Mouse (Mus musculus) liver, embryonic 16.5 days (tissue): ENCODE data around the gene Ntn1. TPM values are rescaled to one million over a fixed set of nuclear protein-coding genes. Genes with fewer than 3 reads are reported as not detected.

Experiments used
- ATAC-seq: fragments of 200-750 bp; cut with Nextera tagmentation; 2 replicates; pipeline ENCODE4 v1.8.0; 2017; ENCODE audit warnings: low read depth, mild to moderate bottlenecking, moderate number of reproducible peaks, moderate library complexity
- H3K27ac ChIP-seq: fragments of 300-500 bp; sonication (generic); 2 replicates; pipeline ENCODE4 v1.5.1; 2014; ENCODE audit warnings: mild to moderate bottlenecking, low read length
- H3K27me3 ChIP-seq: fragments of 300-500 bp; sonication (generic); 2 replicates; pipeline ENCODE4 v1.6.1; 2014; ENCODE audit warnings: low read depth, low read length, mixed read lengths; ENCODE audit not compliant: control insufficient read depth, insufficient read depth
- H3K36me3 ChIP-seq: fragments of 300-500 bp; sonication (generic); 2 replicates; pipeline ENCODE4 v1.6.1; 2014; ENCODE audit warnings: mild to moderate bottlenecking; ENCODE audit not compliant: control insufficient read depth, insufficient read depth
- H3K4me1 ChIP-seq: fragments of 300-500 bp; sonication (generic); 2 replicates; pipeline ENCODE4 v1.6.1; 2014; ENCODE audit warnings: low read depth, low read length, mixed read lengths; ENCODE audit not compliant: control insufficient read depth
- H3K4me2 ChIP-seq: fragments of 300-500 bp; sonication (generic); 2 replicates; pipeline ENCODE4 v1.6.1; 2014; ENCODE audit warnings: low read depth, low read length, mixed read lengths
- H3K4me3 ChIP-seq: fragments of 300-500 bp; sonication (generic); 2 replicates; pipeline ENCODE4 v1.5.1; 2014; ENCODE audit warnings: low read depth, mild to moderate bottlenecking, low read length
- H3K9ac ChIP-seq: fragments of 300-500 bp; sonication (generic); 2 replicates; pipeline ENCODE4 v1.6.1; 2014; ENCODE audit warnings: low read depth, low read length
- H3K9me3 ChIP-seq: fragments of 300-500 bp; sonication (generic); replicated peaks from 2 replicates; pipeline ENCODE4 v1.6.1; 2016; ENCODE audit warnings: low read length; ENCODE audit not compliant: control insufficient read depth
- WGBS: fragments of 180-500 bp; shearing (Covaris S2); extraction: QIAGEN DNeasy Blood & Tissue Kit; methylation state at CpG from one replicate; pipeline ENCODE4 v1.1.7; 2014; ENCODE audit not compliant: insufficient replicate concordance; 5-methylcytosine and 5-hydroxymethylcytosine counted together
- polyA plus RNA-seq: library from polyadenylated mRNA; unstranded; fragments of >200 nt; fragmentation: Nextera tagmentation; extraction: Ambion mirVana; gene quantifications from 2 replicates; pipeline ENCODE4 v1.2.1, GENCODE M21; 2015

Gene Ntn1
- polyA plus RNA-seq, 1 experiment from 2014 or later: 0.28 TPM

DNA sequence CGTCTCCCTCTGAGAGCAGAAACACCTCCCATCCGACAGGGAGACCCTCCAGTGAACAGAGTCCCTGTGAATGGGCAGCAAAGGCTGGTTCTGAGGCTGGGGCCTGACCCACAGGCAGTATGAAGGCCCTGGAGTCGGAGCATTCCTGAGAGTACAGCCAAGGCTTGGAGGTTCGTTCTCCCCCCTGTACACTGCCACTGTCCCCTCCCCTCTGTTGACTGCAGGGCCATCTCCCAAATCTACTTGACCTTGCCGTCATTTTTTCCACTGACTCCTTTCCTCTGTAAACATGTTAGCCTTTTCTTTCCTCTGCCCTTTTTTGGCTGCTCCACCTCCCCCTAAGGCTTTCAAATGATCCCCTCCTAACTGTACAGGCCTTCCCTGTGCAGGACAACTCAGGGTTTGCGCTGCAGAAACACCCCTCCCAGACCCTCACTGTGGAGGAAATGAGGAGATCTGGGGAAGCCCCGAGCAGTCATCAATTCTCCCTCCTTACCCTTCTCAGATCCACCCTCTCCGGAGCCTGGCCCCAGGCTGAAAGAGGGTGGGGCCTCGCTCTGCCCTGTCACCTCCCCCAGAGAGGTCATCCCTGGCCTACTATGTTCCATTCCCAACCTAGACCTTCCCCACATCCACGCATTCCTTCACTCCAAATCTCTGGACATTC lies 114.3 kb downstream of the Ntn1 start:
- no peak for ATAC-seq
- H3K27me3 ChIP-seq: no peaks in the 10 kb centered on the region
- H3K9me3 ChIP-seq: no peaks in the 10 kb centered on the region
- H3K4me2 ChIP-seq: no peak overlapping the region
- H3K4me1 ChIP-seq: no peaks in the 10 kb centered on the region
- no peaks in the 10 kb centered on the region for H3K36me3 ChIP-seq
- H3K9ac ChIP-seq: no peak overlapping the region
- no peak overlapping the region for H3K27ac ChIP-seq
- WGBS: 49% methylated on average over 10 of the region's 10 CpGs
- no peak overlapping the region for H3K4me3 ChIP-seq

DNA sequence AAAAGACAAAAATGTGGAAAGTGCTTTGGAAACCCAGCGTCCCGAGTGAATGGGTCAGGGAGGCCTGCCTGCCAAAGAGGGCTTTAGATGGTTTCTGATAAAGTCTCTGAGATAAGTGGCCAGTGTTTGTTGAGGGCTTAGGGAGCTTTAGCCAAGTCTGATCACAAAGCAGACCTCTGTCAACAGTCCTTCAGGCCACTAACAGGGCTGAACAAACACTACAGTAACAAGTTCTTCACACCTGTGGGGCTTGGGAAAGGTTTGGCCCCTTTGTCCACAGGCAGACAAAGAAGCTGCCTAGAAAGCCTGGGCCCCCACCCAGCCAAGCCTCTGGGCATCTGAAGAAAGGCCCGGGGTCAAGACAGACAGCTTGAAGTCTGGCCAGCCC lies 114.9 kb downstream of the Ntn1 start:
- Histone ChIP-seq H3K4me2 (no peak overlapping the region), H3K4me3 (no peak overlapping the region), H3K27ac (no peak overlapping the region), H3K4me1 (no peaks in the 10 kb centered on the region), H3K9ac (no peak overlapping the region), H3K9me3 (no peaks in the 10 kb centered on the region), H3K36me3 (no peaks in the 10 kb centered on the region), H3K27me3 (no peaks in the 10 kb centered on the region)
- 44% methylated on average over 3 of the region's 3 CpGs for WGBS
- no peak for ATAC-seq

DNA sequence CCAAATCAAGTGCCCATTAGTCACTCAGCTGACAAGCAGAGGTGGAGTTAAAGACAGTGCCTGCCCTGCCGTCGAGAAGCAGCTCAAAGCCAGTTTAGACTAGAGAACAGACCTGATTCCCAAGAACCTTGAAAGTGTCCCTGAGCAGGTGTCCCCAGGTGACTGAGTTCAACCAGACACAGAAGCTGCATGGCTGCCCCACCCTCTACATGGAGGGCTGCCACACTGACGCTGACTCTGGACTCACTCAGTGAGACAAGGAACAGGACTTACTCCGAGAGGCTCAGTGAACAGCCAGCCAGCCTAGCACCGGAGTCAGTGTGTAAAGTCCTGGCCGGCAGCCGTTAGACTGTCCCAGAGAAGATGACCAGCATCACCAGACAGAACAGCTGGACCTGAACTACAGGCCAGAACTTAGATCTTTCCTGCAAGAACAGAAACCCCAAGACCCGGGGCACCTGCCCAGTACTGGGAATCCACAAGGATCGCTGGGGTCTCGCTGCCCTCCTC lies 120.6 kb downstream of the Ntn1 start:
- no peak overlapping the region for H3K4me2 ChIP-seq
- ATAC-seq: no peak
- 57% methylated on average over 10 of the region's 10 CpGs for WGBS
- no peak overlapping the region for H3K27ac ChIP-seq
- H3K4me1 ChIP-seq: no peaks in the 10 kb centered on the region
- H3K9me3 ChIP-seq: no peaks in the 10 kb centered on the region
- H3K36me3 ChIP-seq: no peaks in the 10 kb centered on the region
- no peak overlapping the region for H3K4me3 ChIP-seq
- no peaks in the 10 kb centered on the region for H3K27me3 ChIP-seq
- no peak overlapping the region for H3K9ac ChIP-seq

- WGBS: 39% methylated on average over 7 of the region's 7 CpGs
- Histone ChIP-seq H3K36me3 (no peaks in the 10 kb centered on the region), H3K4me1 (no peaks in the 10 kb centered on the region), H3K27ac (no peak overlapping the region), H3K9me3 (no peaks in the 10 kb centered on the region), H3K4me3 (no peak overlapping the region), H3K9ac (no peak overlapping the region), H3K27me3 (no peaks in the 10 kb centered on the region), H3K4me2 (no peak overlapping the region)
- ATAC-seq: no peak
Measured at GRCm38 (mm10) chr11:68276945-68277344, 123.7 kb downstream of the Ntn1 start.

GRCm38 (mm10) chr11:68274331-68274811 lies 126.3 kb downstream of the Ntn1 start:
- no peaks in the 10 kb centered on the region for H3K9me3 ChIP-seq
- H3K9ac ChIP-seq: no peak overlapping the region
- no peak overlapping the region for H3K4me2 ChIP-seq
- H3K27ac ChIP-seq: no peak overlapping the region
- H3K27me3 ChIP-seq: no peaks in the 10 kb centered on the region
- no peaks in the 10 kb centered on the region for H3K36me3 ChIP-seq
- WGBS: 57% methylated on average over 10 of the region's 10 CpGs
- no peak overlapping the region for H3K4me3 ChIP-seq
- H3K4me1 ChIP-seq: no peaks in the 10 kb centered on the region
- ATAC-seq: no peak

GRCm38 (mm10) chr11:68273855-68274254 lies 126.8 kb downstream of the Ntn1 start:
- no peak overlapping the region for H3K9ac ChIP-seq
- H3K27me3 ChIP-seq: no peaks in the 10 kb centered on the region
- H3K36me3 ChIP-seq: no peaks in the 10 kb centered on the region
- H3K4me2 ChIP-seq: no peak overlapping the region
- no peak overlapping the region for H3K27ac ChIP-seq
- no peaks in the 10 kb centered on the region for H3K4me1 ChIP-seq
- H3K9me3 ChIP-seq: no peaks in the 10 kb centered on the region
- no peak for ATAC-seq
- H3K4me3 ChIP-seq: no peak overlapping the region
- 71% methylated on average over 12 of the region's 12 CpGs for WGBS

DNA sequence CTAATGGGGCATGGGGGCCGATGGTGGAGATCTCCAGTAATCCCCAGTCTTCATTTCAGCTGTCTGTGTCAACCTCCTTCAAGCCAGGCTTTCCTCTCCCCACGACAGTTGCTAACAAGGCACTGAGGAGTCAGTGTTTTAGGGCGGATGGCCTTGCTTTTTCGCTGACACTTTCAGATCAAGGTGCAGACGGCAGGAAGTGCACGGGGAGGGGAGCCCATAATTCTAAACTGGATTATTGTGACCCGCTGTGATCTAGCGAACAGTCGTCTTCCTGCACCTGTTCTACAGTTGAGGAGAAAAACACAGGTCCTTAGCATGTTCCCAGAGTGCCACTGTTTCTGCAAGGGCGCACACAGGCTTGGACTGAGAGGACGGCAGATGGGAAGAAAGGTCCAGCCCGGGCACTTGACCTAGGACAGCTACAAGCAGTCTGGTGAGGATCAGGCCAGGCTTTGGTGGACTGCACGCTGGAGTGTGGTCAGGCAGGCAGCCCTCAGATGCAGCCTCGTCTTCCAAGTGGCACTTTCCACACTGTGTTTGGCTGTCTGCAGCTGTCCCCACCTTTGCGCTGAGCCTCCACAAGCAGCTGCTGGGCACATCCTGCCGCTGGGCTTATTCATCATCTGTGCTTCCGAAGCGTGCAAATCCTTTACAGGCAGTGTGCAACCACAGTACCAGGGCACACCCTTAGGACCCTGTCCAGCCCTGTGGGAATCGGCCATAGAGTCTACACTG lies 129.7 kb downstream of the Ntn1 start:
- 61% methylated on average over 19 of the region's 19 CpGs for WGBS
- Histone ChIP-seq H3K9me3 (no peaks in the 10 kb centered on the region), H3K9ac (no peak overlapping the region), H3K36me3 (no peaks in the 10 kb centered on the region), H3K4me1 (no peaks in the 10 kb centered on the region), H3K4me2 (no peak overlapping the region), H3K27ac (no peak overlapping the region), H3K27me3 (no peaks in the 10 kb centered on the region), H3K4me3 (no peak overlapping the region)
- ATAC-seq: no peak

DNA sequence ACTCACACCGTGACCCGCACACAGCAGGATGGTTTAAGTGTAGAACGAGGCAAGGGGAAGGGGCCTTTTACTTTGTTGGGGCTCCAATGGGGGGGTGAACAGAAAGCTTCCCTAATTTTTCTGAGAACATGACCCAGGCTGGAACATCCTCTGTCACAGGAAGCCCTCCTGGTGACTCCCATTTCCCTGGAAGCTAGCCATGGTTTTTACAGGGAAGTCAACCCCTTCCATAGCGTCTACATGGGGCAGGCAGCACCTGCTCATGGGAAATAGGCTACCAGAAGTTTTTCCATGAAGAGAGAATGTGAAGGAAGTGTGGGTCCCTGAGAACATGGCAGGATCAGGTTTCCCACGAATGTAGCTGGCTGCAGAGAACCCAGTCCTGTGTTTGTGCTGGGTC lies 136.3 kb downstream of the Ntn1 start:
- H3K36me3 ChIP-seq: no peaks in the 10 kb centered on the region
- H3K27me3 ChIP-seq: no peaks in the 10 kb centered on the region
- no peaks in the 10 kb centered on the region for H3K4me1 ChIP-seq
- no peaks in the 10 kb centered on the region for H3K9me3 ChIP-seq
- no peak overlapping the region for H3K27ac ChIP-seq
- 57% methylated on average over 5 of the region's 5 CpGs for WGBS
- no peak overlapping the region for H3K4me3 ChIP-seq
- no peak for ATAC-seq
- no peak overlapping the region for H3K9ac ChIP-seq
- no peak overlapping the region for H3K4me2 ChIP-seq

DNA sequence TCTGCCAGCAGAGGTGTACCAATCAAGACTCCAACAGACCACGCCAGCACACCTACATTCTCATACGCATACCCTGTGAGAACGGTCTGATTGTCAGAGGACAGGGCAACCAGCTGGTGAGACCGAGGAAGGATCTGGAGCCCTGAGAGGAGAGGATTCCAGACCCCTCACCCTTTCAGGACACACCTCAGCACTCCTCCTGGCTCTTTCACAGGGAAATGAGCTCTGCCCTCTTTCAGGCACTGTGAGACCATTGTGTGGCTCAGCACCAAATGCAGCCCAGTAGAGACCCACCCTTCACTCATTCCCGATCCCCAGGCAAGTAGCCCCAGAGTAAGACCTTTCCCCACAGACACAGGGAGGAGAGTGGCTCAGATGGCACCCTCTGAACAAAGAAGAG lies 137.5 kb downstream of the Ntn1 start:
- Histone ChIP-seq H3K36me3 (no peaks in the 10 kb centered on the region), H3K4me2 (no peak overlapping the region), H3K4me3 (no peak overlapping the region), H3K4me1 (no peaks in the 10 kb centered on the region), H3K27ac (no peak overlapping the region), H3K9me3 (no peaks in the 10 kb centered on the region), H3K27me3 (no peaks in the 10 kb centered on the region), H3K9ac (no peak overlapping the region)
- ATAC-seq: no peak
- 73% methylated on average over 5 of the region's 5 CpGs for WGBS
